Mouse (Mus musculus) layer of hippocampus, adult 6 months (tissue): ENCODE measurements around the gene Olfr140. TPM values are rescaled to one million over a fixed set of nuclear protein-coding genes. Genes with fewer than 3 reads are reported as not detected.

Experiments
- long read RNA-seq, 2 experiments: library from polyadenylated mRNA; unstranded; transcript quantifications; one replicate each; pipeline ENCODE4 v2.0.0; 2019 to 2020
- polyA plus RNA-seq: library from polyadenylated mRNA; unstranded; fragments of <200 nt; fragmentation: Nextera tagmentation; gene quantifications from 2 replicates; pipeline ENCODE4 v1.2.3, GENCODE M21; 2021

Gene Olfr140
- polyA plus RNA-seq = not detected in 2 replicates
- long read RNA-seq, experiment 1 = 0 reads
- long read RNA-seq, experiment 2 = 0 reads

DNA sequence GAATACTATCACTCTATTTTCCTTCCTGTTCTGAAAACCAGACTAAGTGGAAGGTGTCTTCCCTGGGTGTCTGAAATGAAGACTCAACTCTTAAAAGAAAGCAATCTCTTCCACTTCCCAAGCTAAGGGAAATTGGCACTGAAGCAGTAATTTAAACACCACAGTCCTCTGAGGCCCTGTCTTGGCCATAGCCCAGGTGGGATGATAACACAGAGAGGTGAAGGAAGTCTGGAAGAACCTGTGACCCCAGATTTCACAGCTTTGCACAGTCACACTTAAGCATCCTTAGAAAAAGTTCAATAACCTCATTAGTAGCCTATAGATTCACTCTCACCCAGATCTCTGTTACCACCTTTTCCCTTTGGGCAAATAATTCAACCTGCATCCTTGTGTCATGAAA, at the start of gene Olfr140:
Gene Olfr140, minus strand, starts transcription at position 101 of the 400 bp plus-strand sequence.

DNA sequence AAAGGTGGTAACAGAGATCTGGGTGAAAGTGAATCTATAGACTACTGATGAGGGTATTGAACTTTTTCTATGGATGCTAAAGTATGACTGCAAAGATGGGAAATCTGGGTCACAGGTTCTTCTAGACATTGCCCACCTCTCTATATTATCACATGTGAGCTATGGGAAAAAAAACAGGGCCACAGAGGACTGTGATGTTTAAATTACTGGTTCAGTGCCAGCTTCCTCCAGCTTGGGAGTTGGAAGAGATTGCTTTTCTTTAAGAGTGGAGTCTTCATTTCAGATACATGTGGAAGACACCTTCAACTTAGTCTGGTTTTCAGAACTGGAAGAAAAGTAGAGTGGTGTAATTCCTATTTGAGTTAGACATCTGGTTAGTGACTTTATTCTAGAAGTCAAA, 28.4 kb downstream of the Olfr140 start, which contains the start of gene Olfr1265:
Gene Olfr1265, plus strand, starts transcription at position 301 of the 400 bp plus-strand sequence.

DNA sequence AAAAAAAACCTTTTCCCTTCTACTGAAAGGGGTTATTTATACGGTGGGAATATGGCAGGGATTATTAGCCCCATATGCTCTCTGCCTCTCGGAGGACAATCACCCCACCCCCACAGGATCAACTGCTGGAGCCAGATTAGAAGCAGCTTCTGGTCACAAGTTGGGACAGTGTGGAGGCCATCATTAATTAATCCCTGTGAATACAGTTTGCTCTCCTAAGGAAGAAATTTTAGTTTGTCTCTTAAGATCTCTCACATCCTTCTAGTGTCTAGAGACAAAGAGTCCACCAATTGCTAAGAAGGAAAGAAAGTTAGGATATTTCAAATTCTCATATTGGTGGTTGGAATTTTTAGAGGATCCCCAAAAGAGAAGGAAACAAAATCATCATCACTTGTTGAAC, 37.9 kb downstream of the Olfr140 start, which contains the start of gene Olfr1264:
Gene Olfr1264, minus strand, starts transcription at position 101 of the 400 bp plus-strand sequence.

DNA sequence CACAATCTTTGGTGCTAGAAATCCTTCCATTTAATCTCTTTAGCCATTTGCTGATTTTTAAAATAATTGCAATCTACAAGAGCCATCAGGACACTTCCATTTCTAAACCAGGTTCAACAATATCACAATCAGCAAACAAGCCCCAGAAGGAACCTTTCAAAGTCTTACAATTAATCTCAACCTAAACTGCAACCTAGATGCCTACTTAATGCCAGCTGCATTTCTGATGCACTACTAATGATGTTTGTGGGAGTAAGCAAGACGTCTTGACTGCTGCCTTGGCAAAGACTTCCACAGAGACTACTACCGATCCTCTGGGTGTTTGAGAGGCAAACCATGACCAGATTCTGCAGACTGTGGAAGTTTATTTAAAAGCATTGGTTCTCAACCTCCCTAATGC, 51.6 kb downstream of the Olfr140 start, which contains the start of gene Olfr1263:
Gene Olfr1263, plus strand, starts transcription at position 301 of the 400 bp plus-strand sequence.

DNA sequence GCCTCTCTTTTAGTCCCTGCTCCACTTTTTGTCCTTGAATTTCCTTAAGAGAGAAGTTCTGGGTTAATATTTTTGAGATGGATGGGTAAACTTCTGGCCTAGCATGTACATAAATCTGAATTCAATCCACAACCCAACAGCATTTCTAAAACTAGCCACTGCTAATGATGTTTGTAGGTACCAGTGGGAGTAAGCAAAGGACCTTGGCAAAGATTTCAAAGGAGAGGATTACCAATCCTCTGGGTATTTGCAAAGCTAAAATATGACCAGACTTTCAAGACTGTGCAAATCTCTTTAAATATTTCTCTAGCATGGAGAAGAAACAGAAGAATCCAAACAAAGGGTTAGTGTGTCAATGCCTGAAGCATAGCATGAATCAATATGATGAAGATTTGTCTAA, 63.5 kb downstream of the Olfr140 start, which contains the start of gene Olfr1262:
Gene Olfr1262, plus strand, starts transcription at position 301 of the 400 bp plus-strand sequence.

Other genes with a start within 250 kb of the Olfr140 start
- not detected in 2 replicates for gene Olfr1256, start 222.0 kb downstream of the Olfr140 start, polyA plus RNA-seq
- not detected in 2 replicates for gene Olfr48, start 215.4 kb downstream of the Olfr140 start, polyA plus RNA-seq
- not detected in 2 replicates for gene Olfr1257, start 185.2 kb downstream of the Olfr140 start, polyA plus RNA-seq
- gene Olfr1258, start 136.3 kb downstream of the Olfr140 start, polyA plus RNA-seq = not detected in 2 replicates
- gene Olfr1259, start 114.9 kb downstream of the Olfr140 start, polyA plus RNA-seq = not detected in 2 replicates
- gene Olfr1260, start 89.3 kb downstream of the Olfr140 start, polyA plus RNA-seq = not detected in 2 replicates
- not detected in 2 replicates for gene Olfr1261, start 72.4 kb downstream of the Olfr140 start, polyA plus RNA-seq
- not detected in 2 replicates for gene Olfr1262, start 63.4 kb downstream of the Olfr140 start, polyA plus RNA-seq
- gene Olfr1263, start 51.5 kb downstream of the Olfr140 start, polyA plus RNA-seq = not detected in 2 replicates
- gene Olfr1264, start 38.0 kb downstream of the Olfr140 start, polyA plus RNA-seq = not detected in 2 replicates
- gene Olfr1265, start 28.3 kb downstream of the Olfr140 start, polyA plus RNA-seq = not detected in 2 replicates
- not detected in 2 replicates for gene Olfr1269, start 57.8 kb upstream of the Olfr140 start, polyA plus RNA-seq
- not detected in 2 replicates for gene Olfr32, start 78.7 kb upstream of the Olfr140 start, polyA plus RNA-seq
- not detected in 2 replicates for gene Olfr1270, start 89.5 kb upstream of the Olfr140 start, polyA plus RNA-seq
- gene Olfr1506, start 160.9 kb upstream of the Olfr140 start, polyA plus RNA-seq = not detected in 2 replicates
- not detected in 2 replicates for gene Olfr142, start 194.0 kb upstream of the Olfr140 start, polyA plus RNA-seq
- gene Olfr1271, start 207.4 kb upstream of the Olfr140 start, polyA plus RNA-seq = not detected in 2 replicates
- not detected in 2 replicates for gene Olfr1272, start 229.2 kb upstream of the Olfr140 start, polyA plus RNA-seq